Mouse (Mus musculus): ENCODE measurements at regions not wholly inside any gene's neighbourhood (a gene's known extent, or its start where the extent isn't known, plus 50 kb on each side); places are given as distances from the start of the nearest gene placed in this dataset.
A peak's percentile ranks its signal among the peaks of the same experiment; 100 is the strongest.

DNA sequence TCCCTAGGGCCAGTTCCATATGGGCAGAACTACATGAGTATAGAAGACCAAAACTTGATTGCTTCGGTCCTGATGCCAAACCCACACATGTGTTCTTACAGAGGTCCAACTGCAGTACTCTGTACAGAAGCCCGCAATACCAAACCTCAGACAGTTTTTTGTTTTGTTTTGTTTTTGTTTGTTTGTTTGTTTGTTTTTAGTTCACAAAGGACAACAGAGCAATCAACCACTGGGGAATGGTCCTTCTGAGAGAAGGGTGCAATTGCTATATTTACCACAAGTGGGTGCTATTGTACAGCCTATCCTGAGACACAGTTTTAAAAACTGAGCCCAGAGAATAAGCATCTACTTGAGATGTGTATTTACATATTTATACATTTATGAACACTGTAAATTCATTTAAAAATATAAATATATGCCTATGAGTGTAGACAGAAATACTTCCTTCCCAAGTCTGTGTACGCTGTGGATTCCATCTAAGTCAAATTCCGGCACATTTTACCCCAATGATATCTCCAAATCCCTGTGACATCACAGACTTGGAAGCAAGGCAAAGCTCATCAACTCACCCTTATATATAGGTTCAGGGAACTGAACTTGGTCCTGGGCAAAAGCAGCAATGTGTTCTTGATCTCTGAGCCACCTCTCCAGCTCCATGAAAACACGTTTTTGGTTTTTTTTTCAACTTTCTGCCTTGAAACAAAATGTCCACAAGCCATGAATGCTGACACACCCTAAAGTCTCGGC lies 101.3 kb upstream of the A26c2 start:
- DNase-seq (ENCODE audit: low spot score) = peak; percentile 7

GRCm38 (mm10) chr7:62922246-62922645 lies 98.8 kb upstream of the A26c2 start:
- peak; percentile 1 for DNase-seq (ENCODE audit: low spot score)

- no peak for DNase-seq (ENCODE audit: low spot score)
Measured at GRCm38 (mm10) chr7:62894337-62894736, 70.9 kb upstream of the A26c2 start.

- no peak for DNase-seq (ENCODE audit: low spot score)
Measured at GRCm38 (mm10) chr7:62877033-62877432, 53.6 kb upstream of the A26c2 start.

Data from ovary, postnatal 14 days (tissue).